Mouse (Mus musculus) kidney, postnatal 0 days (tissue): ENCODE measurements around the gene Aoah. TPM values are rescaled to one million over a fixed set of nuclear protein-coding genes. Genes with fewer than 3 reads are reported as not detected.
A peak's percentile ranks its signal among the peaks of the same experiment; 100 is the strongest.

Source experiments
- ATAC-seq: fragments of 200-750 bp; cut with Nextera tagmentation; replicated peaks from 2 replicates; pipeline ENCODE4 v1.8.0; 2017; ENCODE audit warnings: low read depth, moderate number of reproducible peaks, moderate TSS enrichment, moderate library complexity; ENCODE audit not compliant: low FRiP score
- DNase-seq: peaks from one replicate; pipeline ENCODE4 v3.0.0-alpha.2; 2016; ENCODE audit warnings: low spot score
- H3K27ac ChIP-seq: fragments of 300-500 bp; sonication (generic); 2 replicates; pipeline ENCODE4 v1.5.1; 2014; ENCODE audit warnings: mild to moderate bottlenecking
- H3K27me3 ChIP-seq: fragments of 300-500 bp; sonication (generic); 2 replicates; pipeline ENCODE4 v1.6.1; 2014; ENCODE audit warnings: low read length, mixed read lengths; ENCODE audit not compliant: insufficient read depth
- H3K36me3 ChIP-seq: fragments of 300-500 bp; sonication (generic); 2 replicates; pipeline ENCODE4 v1.6.1; 2014; ENCODE audit warnings: low read length, mixed read lengths; ENCODE audit not compliant: insufficient read depth
- H3K4me1 ChIP-seq: fragments of 300-500 bp; sonication (generic); replicated peaks from 2 replicates; pipeline ENCODE4 v1.6.1; 2014; ENCODE audit warnings: antibody characterized with exemption, low read length, mixed read lengths; ENCODE audit not compliant: insufficient read depth
- H3K4me2 ChIP-seq: fragments of 300-500 bp; sonication (generic); 2 replicates; pipeline ENCODE4 v1.6.1; 2014; ENCODE audit warnings: mild to moderate bottlenecking, low read length, moderate library complexity, mixed read lengths
- H3K4me3 ChIP-seq: fragments of 300-500 bp; sonication (generic); replicated peaks from 2 replicates; pipeline ENCODE4 v1.5.1; 2014; ENCODE audit warnings: low read depth, low read length
- H3K9ac ChIP-seq: fragments of 300-500 bp; sonication (generic); 2 replicates; pipeline ENCODE4 v1.6.1; 2014; ENCODE audit warnings: low read depth, low read length
- H3K9me3 ChIP-seq: fragments of 300-500 bp; sonication (generic); replicated peaks from 2 replicates; pipeline ENCODE4 v1.6.1; 2016; ENCODE audit warnings: low read length, inconsistent platforms, mixed read lengths
- CTCF ChIP-seq: IDR thresholded peaks from 2 replicates; pipeline ENCODE4 v1.5.1; 2016; ENCODE audit warnings: antibody characterized with exemption, low read depth, mild to moderate bottlenecking, moderate library complexity
- WGBS: fragments of 180-500 bp; shearing (Covaris S2); extraction: QIAGEN DNeasy Blood & Tissue Kit; methylation state at CpG from one replicate; pipeline ENCODE4 v1.1.7; 2014; 5-methylcytosine and 5-hydroxymethylcytosine counted together
- polyA plus RNA-seq: library from polyadenylated mRNA; unstranded; fragments of >200 nt; fragmentation: Nextera tagmentation; extraction: Ambion mirVana; gene quantifications from 2 replicates; pipeline ENCODE4 v1.2.1, GENCODE M21; 2015

Gene Aoah
- polyA plus RNA-seq, 1 experiment from 2014 or later, result 4.2 TPM

GRCm38 (mm10) chr13:20900972-20901457 is 107.1 kb downstream of the Aoah start:
- WGBS, result 22% methylated on average over 2 of the region's 2 CpGs
- Histone ChIP-seq H3K4me3 (no peak overlapping the region), H3K9me3 (no peaks in the 10 kb centered on the region), H3K27ac (no peak overlapping the region), H3K9ac (no peak overlapping the region), H3K36me3 (no peaks in the 10 kb centered on the region), H3K4me2 (no peak overlapping the region), H3K4me1 (no peaks in the 10 kb centered on the region), H3K27me3 (no peaks in the 10 kb centered on the region)
- ATAC-seq (peak; percentile 66), DNase-seq (no peak)
- no peak for TF ChIP-seq CTCF

GRCm38 (mm10) chr13:20901634-20902135 is 107.8 kb downstream of the Aoah start:
- no peak for ATAC-seq
- 57% methylated on average over 3 of the region's 3 CpGs for WGBS

GRCm38 (mm10) chr13:20904118-20904517 is 110.2 kb downstream of the Aoah start:
- Histone ChIP-seq H3K4me1 (no peaks in the 10 kb centered on the region), H3K36me3 (no peaks in the 10 kb centered on the region), H3K27ac (no peak overlapping the region), H3K4me3 (no peak overlapping the region), H3K9me3 (no peaks in the 10 kb centered on the region), H3K9ac (no peak overlapping the region), H3K27me3 (no peaks in the 10 kb centered on the region), H3K4me2 (no peak overlapping the region)
- no peak for TF ChIP-seq CTCF
- DNase-seq (no peak), ATAC-seq (no peak)
- 78% methylated on average over 4 of the region's 4 CpGs for WGBS

More at GRCm38 (mm10) chr13:20901634-20902135, 107.8 kb downstream of the Aoah start:
- DNase-seq, result no peak
- no peak overlapping the region for H3K9ac ChIP-seq
- no peak overlapping the region for H3K27ac ChIP-seq
- H3K4me3 ChIP-seq, result no peak overlapping the region
- no peak overlapping the region for H3K4me2 ChIP-seq
- no peaks in the 10 kb centered on the region for H3K4me1 ChIP-seq
- no peaks in the 10 kb centered on the region for H3K36me3 ChIP-seq
- no peak for TF ChIP-seq CTCF
- H3K27me3 ChIP-seq, result no peaks in the 10 kb centered on the region
- H3K9me3 ChIP-seq, result no peaks in the 10 kb centered on the region

- H3K4me1 ChIP-seq, result no peaks in the 10 kb centered on the region
- H3K36me3 ChIP-seq, result no peaks in the 10 kb centered on the region
- ATAC-seq (no peak), DNase-seq (no peak)
- 70% methylated on average over 2 of the region's 2 CpGs for WGBS
- no peak overlapping the region for H3K9ac ChIP-seq
- no peaks in the 10 kb centered on the region for H3K27me3 ChIP-seq
- H3K4me2 ChIP-seq, result no peak overlapping the region
- H3K4me3 ChIP-seq, result no peak overlapping the region
- no peak overlapping the region for H3K27ac ChIP-seq
- no peak for TF ChIP-seq CTCF
- H3K9me3 ChIP-seq, result no peaks in the 10 kb centered on the region
Measured at GRCm38 (mm10) chr13:20905195-20905594, 111.3 kb downstream of the Aoah start.

- Histone ChIP-seq H3K9ac (no peak overlapping the region), H3K9me3 (no peaks in the 10 kb centered on the region), H3K27me3 (no peaks in the 10 kb centered on the region), H3K4me3 (no peak overlapping the region), H3K36me3 (no peaks in the 10 kb centered on the region), H3K4me2 (no peak overlapping the region), H3K27ac (no peak overlapping the region), H3K4me1 (no peaks in the 10 kb centered on the region)
- TF ChIP-seq CTCF, result no peak
- 67% methylated on average over 10 of the region's 10 CpGs for WGBS
- DNase-seq (no peak), ATAC-seq (no peak)
Measured at GRCm38 (mm10) chr13:20916698-20917511, 123.0 kb downstream of the Aoah start.

DNA sequence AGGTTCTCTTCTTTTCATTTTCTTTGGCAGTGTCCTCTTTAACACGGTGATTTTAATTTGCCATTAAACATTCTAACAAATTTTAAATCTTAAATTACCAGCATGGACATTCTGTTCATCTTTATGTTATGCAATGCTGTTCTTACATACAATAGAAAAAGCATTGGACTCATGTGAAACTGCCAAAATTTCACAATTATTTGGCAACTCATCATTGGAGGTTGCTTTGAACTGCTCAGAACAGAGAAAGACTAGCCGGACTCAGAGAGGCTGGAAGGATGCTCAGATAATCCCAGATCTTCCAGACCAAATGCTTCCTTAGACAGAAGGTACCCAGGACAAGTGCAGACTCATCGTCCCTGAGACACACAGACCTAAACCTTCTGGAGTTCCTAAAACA is 126.5 kb downstream of the Aoah start:
- no peak for TF ChIP-seq CTCF
- DNase-seq (no peak), ATAC-seq (no peak)
- Histone ChIP-seq H3K9me3 (no peaks in the 10 kb centered on the region), H3K27ac (no peak overlapping the region), H3K4me3 (no peak overlapping the region), H3K36me3 (no peaks in the 10 kb centered on the region), H3K4me2 (no peak overlapping the region), H3K27me3 (no peaks in the 10 kb centered on the region), H3K4me1 (no peaks in the 10 kb centered on the region), H3K9ac (no peak overlapping the region)
- WGBS, result 87% methylated on average over 3 of the region's 3 CpGs
